Mouse (Mus musculus) T-helper 17 cell (primary cell): Measurements from ENCODE around the gene Gzmg.
"Not testable (repeated sequence)": the region's sequence is repeated elsewhere in the genome, so short reads cannot be mapped to it uniquely, and the experiment has no call there.

Experiments
- in situ Hi-C, 2 experiments: fragments of 300-600 bp; cut with MboI, MseI; formaldehyde crosslinking; loops; 1 replicate in 1 of 2; 2 replicates in 1 of 2; pipeline ENCODE4 v1.15.1; 2025; ENCODE audit warnings: high pct_unique_total_duplicates in 2 of 2

Gzmg gene

GRCm38 (mm10) chr14:56159479-56159878, at the start of gene Gzmg:
TSS of gene Gzmg (minus strand) at chr14:56159579.
- in situ Hi-C loops: not testable (repeated sequence)

GRCm38 (mm10) chr14:56205613-56206012, 46.2 kb upstream of the Gzmg start:
- in situ Hi-C loops: loop anchor here (5.0 to 10.0 kb wide), 2 partner anchors 102 to 149 kb away; no protein-coding TSS in a partner anchor

- in situ Hi-C loops: loop anchor here (5.0 to 10.0 kb wide), 2 partner anchors 102 to 150 kb away; no protein-coding TSS in a partner anchor
Measured at GRCm38 (mm10) chr14:56205021-56205420, 45.6 kb upstream of the Gzmg start.

GRCm38 (mm10) chr14:56203975-56204374, 44.6 kb upstream of the Gzmg start:
- in situ Hi-C loops: loop anchor here in 1 of 2 experiments (10.0 kb wide), 1 partner anchor 151 kb away; no protein-coding TSS in a partner anchor

GRCm38 (mm10) chr14:56186946-56187345, 27.6 kb upstream of the Gzmg start:
- in situ Hi-C loops: no loop called here

- in situ Hi-C loops: no loop called here
Measured at GRCm38 (mm10) chr14:56186521-56186920, 27.1 kb upstream of the Gzmg start.

- in situ Hi-C loops: not testable (repeated sequence)
Measured at GRCm38 (mm10) chr14:56177651-56178050, 18.3 kb upstream of the Gzmg start.

- in situ Hi-C loops: no loop called here
Measured at GRCm38 (mm10) chr14:56174499-56174898, 15.1 kb upstream of the Gzmg start, which contains the start of gene Gzmn. TSS of gene Gzmn (minus strand) at chr14:56174599.

- in situ Hi-C loops: no loop called here
Measured at GRCm38 (mm10) chr14:56173396-56173795, 14.0 kb upstream of the Gzmg start.

- in situ Hi-C loops: no loop called here
Measured at GRCm38 (mm10) chr14:56172744-56173143, 13.4 kb upstream of the Gzmg start.

- in situ Hi-C loops: loop anchor here in 1 of 2 experiments (5.0 to 10.0 kb wide), 2 partner anchors 64 to 1117 kb away; partner anchors contain the start of gene Gzmc
Measured at GRCm38 (mm10) chr14:56168009-56168408, 8.6 kb upstream of the Gzmg start.

GRCm38 (mm10) chr14:56162109-56162508, 2.7 kb upstream of the Gzmg start:
- in situ Hi-C loops: loop anchor here in 1 of 2 experiments (10.0 kb wide), 1 partner anchor 1123 kb away; no protein-coding TSS in a partner anchor

- in situ Hi-C loops: no loop called here
Measured at GRCm38 (mm10) chr14:56155340-56155739, 4.0 kb downstream of the Gzmg start.

GRCm38 (mm10) chr14:56133675-56134074, 25.7 kb downstream of the Gzmg start:
- in situ Hi-C loops: not testable (repeated sequence)

- in situ Hi-C loops: not testable (repeated sequence)
Measured at GRCm38 (mm10) chr14:56132508-56132907, 26.9 kb downstream of the Gzmg start, which contains the start of gene Gzmd. TSS of gene Gzmd (minus strand) at chr14:56132608.

GRCm38 (mm10) chr14:56128341-56128740, 31.0 kb downstream of the Gzmg start:
- in situ Hi-C loops: no loop called here

GRCm38 (mm10) chr14:56123516-56123915, 35.9 kb downstream of the Gzmg start:
- in situ Hi-C loops: no loop called here

GRCm38 (mm10) chr14:56120525-56120924, 38.9 kb downstream of the Gzmg start, which contains the start of gene Gzme:
TSS of gene Gzme (minus strand) at chr14:56120625.
- in situ Hi-C loops: no loop called here

- in situ Hi-C loops: not testable (repeated sequence)
Measured at GRCm38 (mm10) chr14:56115531-56116310, 43.7 kb downstream of the Gzmg start.
